Mouse (Mus musculus) embryonic facial prominence, embryonic 13.5 days (tissue): ENCODE results near the gene Ier5. TPM values are rescaled to one million over a fixed set of nuclear protein-coding genes. Genes with fewer than 3 reads are reported as not detected.

Experiments
- ATAC-seq: fragments of 200-750 bp; cut with Nextera tagmentation; 2 replicates; pipeline ENCODE4 v1.8.0; 2017; ENCODE audit warnings: low read depth; ENCODE audit not compliant: insufficient number of reproducible peaks, insufficient read depth, low FRiP score, low TSS enrichment
- H3K27ac ChIP-seq: fragments of 300-500 bp; sonication (generic); 2 replicates; pipeline ENCODE4 v1.5.1; 2015; ENCODE audit warnings: moderate library complexity, mild to moderate bottlenecking, inconsistent platforms
- H3K27me3 ChIP-seq: fragments of 300-500 bp; sonication (generic); 2 replicates; pipeline ENCODE4 v1.6.1; 2015; ENCODE audit warnings: mild to moderate bottlenecking, inconsistent platforms
- H3K36me3 ChIP-seq: fragments of 300-500 bp; sonication (generic); 2 replicates; pipeline ENCODE4 v1.6.1; 2015; ENCODE audit warnings: mild to moderate bottlenecking, inconsistent platforms
- H3K4me1 ChIP-seq: fragments of 300-500 bp; sonication (generic); 2 replicates; pipeline ENCODE4 v1.6.1; 2015; ENCODE audit warnings: inconsistent platforms
- H3K4me2 ChIP-seq: fragments of 300-500 bp; sonication (generic); 2 replicates; pipeline ENCODE4 v1.6.1; 2015; ENCODE audit warnings: moderate library complexity, mild to moderate bottlenecking, inconsistent platforms
- H3K4me3 ChIP-seq: fragments of 300-500 bp; sonication (generic); 2 replicates; pipeline ENCODE4 v1.5.1; 2015; ENCODE audit warnings: mild to moderate bottlenecking, inconsistent platforms
- H3K9ac ChIP-seq: fragments of 300-500 bp; sonication (generic); 2 replicates; pipeline ENCODE4 v1.6.1; 2015; ENCODE audit warnings: mild to moderate bottlenecking, inconsistent platforms
- H3K9me3 ChIP-seq: fragments of 300-500 bp; sonication (generic); 2 replicates; pipeline ENCODE4 v1.6.1; 2016; ENCODE audit warnings: inconsistent platforms
- WGBS: fragments of 180-500 bp; shearing (Covaris S2); methylation state at CpG from one replicate; pipeline ENCODE4 v1.1.7; 2015; ENCODE audit warnings: mixed read lengths; 5-methylcytosine and 5-hydroxymethylcytosine counted together
- polyA plus RNA-seq: library from polyadenylated mRNA; unstranded; fragments of >200 nt; fragmentation: Nextera tagmentation; extraction: Ambion mirVana; gene quantifications from 2 replicates; pipeline ENCODE4 v1.2.1, GENCODE M21; 2015

The Ier5 gene
- polyA plus RNA-seq, 1 experiment from 2014 or later, result 9.2 TPM

GRCm38 (mm10) chr1:155119719-155120118 lies 20.3 kb upstream of the Ier5 start:
- H3K9ac ChIP-seq, result no peak overlapping the region
- H3K4me3 ChIP-seq, result no peak overlapping the region
- 73% methylated on average over 1 of the region's 1 CpGs for WGBS
- H3K27me3 ChIP-seq, result no peaks in the 10 kb centered on the region; the same call in 1 of the 2 replicates
- no peak overlapping the region for H3K27ac ChIP-seq
- H3K9me3 ChIP-seq, result no peaks in the 10 kb centered on the region
- peaks cover 9% of the 10 kb centered on the region; the same call in 1 of the 2 replicates for H3K4me1 ChIP-seq
- H3K4me2 ChIP-seq, result no peak overlapping the region
- H3K36me3 ChIP-seq, result no peaks in the 10 kb centered on the region
- no peak for ATAC-seq

GRCm38 (mm10) chr1:155113946-155114345 lies 14.5 kb upstream of the Ier5 start:
- ATAC-seq, result no peak
- no peaks in the 10 kb centered on the region for H3K36me3 ChIP-seq
- H3K4me3 ChIP-seq, result no peak overlapping the region
- no peaks in the 10 kb centered on the region for H3K9me3 ChIP-seq
- H3K27me3 ChIP-seq, result no peaks in the 10 kb centered on the region; the same call in 1 of the 2 replicates
- 12% methylated on average over 3 of the region's 3 CpGs for WGBS
- no peak overlapping the region for H3K9ac ChIP-seq
- H3K4me1 ChIP-seq, result peaks cover 17% of the 10 kb centered on the region
- no peak overlapping the region for H3K27ac ChIP-seq
- no peak overlapping the region for H3K4me2 ChIP-seq

GRCm38 (mm10) chr1:155112875-155113274 lies 13.4 kb upstream of the Ier5 start:
- ATAC-seq, result no peak
- H3K36me3 ChIP-seq, result no peaks in the 10 kb centered on the region
- 94% methylated on average over 1 of the region's 1 CpGs for WGBS

GRCm38 (mm10) chr1:155112118-155112517 lies 12.7 kb upstream of the Ier5 start:
- Histone ChIP-seq H3K27ac (no peak overlapping the region), H3K4me1 (peaks cover 29% of the 10 kb centered on the region), H3K27me3 (no peaks in the 10 kb centered on the region; the same call in 1 of the 2 replicates), H3K9me3 (no peaks in the 10 kb centered on the region), H3K4me2 (no peak overlapping the region), H3K4me3 (no peak overlapping the region), H3K9ac (no peak overlapping the region), H3K36me3 (no peaks in the 10 kb centered on the region)
- WGBS, result 49% methylated on average over 4 of the region's 4 CpGs
- no peak for ATAC-seq

More at GRCm38 (mm10) chr1:155112875-155113274, 13.4 kb upstream of the Ier5 start:
- no peak overlapping the region for H3K4me2 ChIP-seq
- H3K27me3 ChIP-seq, result no peaks in the 10 kb centered on the region; the same call in 1 of the 2 replicates
- H3K9ac ChIP-seq, result no peak overlapping the region
- no peak overlapping the region for H3K27ac ChIP-seq
- no peaks in the 10 kb centered on the region for H3K9me3 ChIP-seq
- H3K4me1 ChIP-seq, result peaks cover 25% of the 10 kb centered on the region
- H3K4me3 ChIP-seq, result no peak overlapping the region

- Histone ChIP-seq H3K9me3 (no peaks in the 10 kb centered on the region), H3K4me2 (no peak overlapping the region), H3K36me3 (no peaks in the 10 kb centered on the region), H3K27me3 (no peaks in the 10 kb centered on the region; the same call in 1 of the 2 replicates), H3K9ac (no peak overlapping the region), H3K4me3 (no peak overlapping the region), H3K4me1 (peaks cover 29% of the 10 kb centered on the region), H3K27ac (no peak overlapping the region)
- WGBS, result 36% methylated on average over 6 of the region's 6 CpGs
- no peak for ATAC-seq
Observed at GRCm38 (mm10) chr1:155111491-155111890, 12.1 kb upstream of the Ier5 start.

- Histone ChIP-seq H3K27ac (peak overlapping the region; percentile 48; the same call in 1 of the 2 replicates), H3K9me3 (no peaks in the 10 kb centered on the region)
- ATAC-seq, result no peak
Observed at GRCm38 (mm10) chr1:155109387-155110350, 10.2 kb upstream of the Ier5 start.

GRCm38 (mm10) chr1:155108412-155108811 lies 9.0 kb upstream of the Ier5 start:
- 41% methylated on average over 4 of the region's 4 CpGs for WGBS
- H3K9me3 ChIP-seq, result no peaks in the 10 kb centered on the region
- no peak overlapping the region for H3K27ac ChIP-seq
- H3K9ac ChIP-seq, result no peak overlapping the region
- ATAC-seq, result no peak
- 0 out of 2 replicates have a peak overlapping the region, but pooled peaks have one; percentile 7 for H3K4me2 ChIP-seq
- H3K27me3 ChIP-seq, result no peaks in the 10 kb centered on the region
- H3K4me1 ChIP-seq, result peaks cover 25% of the 10 kb centered on the region
- H3K36me3 ChIP-seq, result no peaks in the 10 kb centered on the region
- no peak overlapping the region for H3K4me3 ChIP-seq

More at GRCm38 (mm10) chr1:155109387-155110350, 10.2 kb upstream of the Ier5 start:
- peak overlapping the region; percentile 38 for H3K9ac ChIP-seq
- peaks cover 29% of the 10 kb centered on the region for H3K4me1 ChIP-seq
- H3K36me3 ChIP-seq, result no peaks in the 10 kb centered on the region
- peak overlapping the region; percentile 13; the same call in 1 of the 2 replicates for H3K4me3 ChIP-seq
- H3K4me2 ChIP-seq, result peak overlapping the region; percentile 51
- WGBS, result 16% methylated on average over 18 of the region's 18 CpGs
- H3K27me3 ChIP-seq, result no peaks in the 10 kb centered on the region

- Histone ChIP-seq H3K4me3 (no peak overlapping the region), H3K36me3 (no peaks in the 10 kb centered on the region), H3K27ac (no peak overlapping the region), H3K9me3 (no peaks in the 10 kb centered on the region), H3K27me3 (no peaks in the 10 kb centered on the region), H3K4me1 (peaks cover 25% of the 10 kb centered on the region), H3K4me2 (0 out of 2 replicates have a peak overlapping the region, but pooled peaks have one; percentile 7), H3K9ac (no peak overlapping the region)
- 22% methylated on average over 5 of the region's 5 CpGs for WGBS
- no peak for ATAC-seq
Observed at GRCm38 (mm10) chr1:155107843-155108242, 8.4 kb upstream of the Ier5 start.

GRCm38 (mm10) chr1:155106310-155106709 lies 6.9 kb upstream of the Ier5 start:
- no peaks in the 10 kb centered on the region for H3K36me3 ChIP-seq
- H3K27me3 ChIP-seq, result no peaks in the 10 kb centered on the region
- H3K4me1 ChIP-seq, result peaks cover 25% of the 10 kb centered on the region
- WGBS, result 53% methylated on average over 1 of the region's 1 CpGs
- H3K4me3 ChIP-seq, result no peak overlapping the region
- no peaks in the 10 kb centered on the region for H3K9me3 ChIP-seq
- H3K4me2 ChIP-seq, result no peak overlapping the region
- no peak overlapping the region for H3K9ac ChIP-seq
- no peak overlapping the region for H3K27ac ChIP-seq
- ATAC-seq, result no peak

- no peak overlapping the region for H3K4me3 ChIP-seq
- H3K4me1 ChIP-seq, result peaks cover 16% of the 10 kb centered on the region
- no peaks in the 10 kb centered on the region for H3K36me3 ChIP-seq
- H3K9ac ChIP-seq, result no peak overlapping the region
- no peaks in the 10 kb centered on the region for H3K27me3 ChIP-seq
- H3K9me3 ChIP-seq, result no peaks in the 10 kb centered on the region
- no peak overlapping the region for H3K4me2 ChIP-seq
- WGBS, result 84% methylated on average over 5 of the region's 5 CpGs
- ATAC-seq, result no peak
- H3K27ac ChIP-seq, result no peak overlapping the region
Observed at GRCm38 (mm10) chr1:155103991-155104390, 4.6 kb upstream of the Ier5 start.

- H3K27me3 ChIP-seq, result no peaks in the 10 kb centered on the region
- ATAC-seq, result no peak
- no peak overlapping the region for H3K9ac ChIP-seq
- H3K4me3 ChIP-seq, result no peak overlapping the region
- H3K27ac ChIP-seq, result no peak overlapping the region
- no peaks in the 10 kb centered on the region for H3K36me3 ChIP-seq
- WGBS, result 82% methylated on average over 4 of the region's 4 CpGs
- peaks cover 7% of the 10 kb centered on the region for H3K4me1 ChIP-seq
- H3K9me3 ChIP-seq, result no peaks in the 10 kb centered on the region
- no peak overlapping the region for H3K4me2 ChIP-seq
Observed at GRCm38 (mm10) chr1:155102631-155103030, 3.2 kb upstream of the Ier5 start.
